Comparison of ENCODE assay signal across 10 mouse cellular contexts in the genomic region with DNA sequence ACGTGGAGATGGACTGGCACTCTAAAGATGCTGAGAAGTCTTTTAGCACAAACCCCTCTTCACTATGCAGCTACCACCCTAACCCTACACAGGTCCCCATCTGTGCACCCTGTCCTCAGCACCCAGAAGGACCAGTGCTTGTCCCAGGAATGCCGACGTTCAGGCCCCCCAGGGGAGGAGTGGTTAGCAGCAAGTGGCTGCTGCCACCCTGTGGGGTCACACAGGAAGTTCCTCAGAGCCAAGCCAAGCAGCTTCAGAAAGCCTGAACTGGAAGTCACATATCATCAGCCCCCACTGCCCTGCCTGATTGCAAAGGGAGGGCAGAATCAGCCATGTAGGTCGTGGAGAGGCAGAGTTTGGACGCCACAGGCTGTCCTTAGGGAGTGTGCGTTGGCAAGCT. TPM values are rescaled to one million over a fixed set of nuclear protein-coding genes. Genes with fewer than 3 reads are reported as not detected.
DNase-seq lines count a peak whose midpoint lies in the region; ATAC-seq and TF ChIP-seq lines count a peak whose summit lies in the region.
"Had no signal": no experiment of that assay in that cellular context is flagged by ENCODE, and none has a peak within 500 bp of the region (broad histone marks: within the 10 kb centered on the region; RNA-seq: fewer than 3 reads in every experiment).

No protein-coding gene starts in this region.

- no peak overlapping the region for H3K4me3 ChIP-seq in cerebellum, adult 2 months (replicated peaks; ENCODE audit: insufficient read depth, low read depth, low read length)
- no peak overlapping the region for H3K4me3 ChIP-seq in limb, embryonic 11.5 days (ENCODE audit: low read depth, low read length)
- no peak overlapping the region for H3K4me3 ChIP-seq in spleen, adult 2 months (ENCODE audit: extremely low read depth, insufficient read depth, insufficient read length)
- H3K4me3 ChIP-seq: hindbrain, embryonic 15.5 days; midbrain, embryonic 12.5 days had no signal

- DNase-seq in cerebellum, adult 2 months = peak; percentile 38 to 40
- DNase-seq in cerebellum, adult 8-10 months = no peak
- peak; percentile 45 for DNase-seq in ovary, postnatal 36 days (ENCODE audit: low spot score)
- DNase-seq in ovary, adult 18-20 months (ENCODE audit: low spot score) = no peak
- DNase-seq in embryo, embryonic 11 days = peak; percentile 29
- no peak for DNase-seq in limb, embryonic 11.5 days (ENCODE audit: low spot score)
- peak in 1 of 2 experiments; percentile 51 for DNase-seq in spleen, adult 2 months (ENCODE audit: low read depth in 1 of 2, low spot score in 2 of 2)

- 18% methylated on average over 6 of the region's 6 CpGs for WGBS in cerebellum, adult 2 months
- WGBS in limb, embryonic 11.5 days = 31% methylated on average over 6 of the region's 6 CpGs
- 29% methylated on average over 6 of the region's 6 CpGs for WGBS in spleen, adult 2 months

- no peaks in the 10 kb centered on the region for H3K36me3 ChIP-seq in limb, embryonic 11.5 days (ENCODE audit: control insufficient read depth, insufficient read depth, low read length)
- H3K36me3 ChIP-seq in spleen, adult 2 months (ENCODE audit: control insufficient read depth, insufficient read depth, low read length) = no peaks in the 10 kb centered on the region
- H3K36me3 ChIP-seq: hindbrain, embryonic 15.5 days; midbrain, embryonic 12.5 days had no signal

- 0 out of 2 replicates have a peak overlapping the region, but pooled peaks have one; percentile 14 for H3K9ac ChIP-seq in limb, embryonic 11.5 days (ENCODE audit: low read length)
- H3K9ac ChIP-seq: hindbrain, embryonic 15.5 days; midbrain, embryonic 12.5 days had no signal

- no peak for TF ChIP-seq POLR2A in cerebellum, adult 2 months (IDR thresholded peaks at IDR 0.05; ENCODE audit: borderline replicate concordance, insufficient read depth, low read length)
- TF ChIP-seq POLR2A in spleen, adult 2 months (IDR thresholded peaks at IDR 0.05; ENCODE audit: low read depth, low read length) = no peak

- H3K9me3 ChIP-seq in limb, embryonic 11.5 days (ENCODE audit: control insufficient read depth, low read length) = no peaks in the 10 kb centered on the region
- H3K9me3 ChIP-seq: hindbrain, embryonic 15.5 days; midbrain, embryonic 12.5 days had no signal

- no peak for ATAC-seq in limb, embryonic 11.5 days (ENCODE audit: insufficient number of reproducible peaks, low FRiP score, low TSS enrichment, low read depth)
- no peak for ATAC-seq in activated CD4-positive, CD25-positive, alpha-beta regulatory T cell, adult 4 months

- H3K4me1 ChIP-seq in cerebellum, adult 2 months (ENCODE audit: control insufficient read depth, insufficient read depth, low read length) = peaks cover 3% of the 10 kb centered on the region; the same call in 1 of the 2 replicates
- peaks cover 2% of the 10 kb centered on the region; the same call in 1 of the 2 replicates for H3K4me1 ChIP-seq in limb, embryonic 11.5 days (ENCODE audit: control insufficient read depth, insufficient read depth, low read length)
- peaks cover 18% of the 10 kb centered on the region; the same call in 1 of the 2 replicates for H3K4me1 ChIP-seq in spleen, adult 2 months (ENCODE audit: control insufficient read depth, insufficient read depth, insufficient read length)
- H3K4me1 ChIP-seq: hindbrain, embryonic 15.5 days; midbrain, embryonic 12.5 days had no signal

- no peaks in the 10 kb centered on the region for H3K27me3 ChIP-seq in cerebellum, adult 2 months (ENCODE audit: control insufficient read depth, insufficient read depth, low read length)
- H3K27me3 ChIP-seq in limb, embryonic 11.5 days (ENCODE audit: control insufficient read depth, insufficient read depth, low read length) = no peaks in the 10 kb centered on the region
- H3K27me3 ChIP-seq in spleen, adult 2 months (ENCODE audit: control insufficient read depth, insufficient read depth, low read length) = no peaks in the 10 kb centered on the region
- H3K27me3 ChIP-seq: hindbrain, embryonic 15.5 days; midbrain, embryonic 12.5 days had no signal

- no peak overlapping the region for H3K27ac ChIP-seq in cerebellum, adult 2 months (ENCODE audit: insufficient read depth, low read length)
- H3K27ac ChIP-seq in limb, embryonic 11.5 days (replicated peaks; ENCODE audit: low read depth, low read length) = no peak overlapping the region
- no peak overlapping the region for H3K27ac ChIP-seq in spleen, adult 2 months (ENCODE audit: insufficient read depth, low read length)
- H3K27ac ChIP-seq: hindbrain, embryonic 15.5 days; midbrain, embryonic 12.5 days had no signal

- H3K4me2 ChIP-seq in limb, embryonic 11.5 days (ENCODE audit: low read depth, severe bottlenecking) = no peak overlapping the region
- H3K4me2 ChIP-seq: hindbrain, embryonic 15.5 days; midbrain, embryonic 12.5 days had no signal

- peak; percentile 60 for TF ChIP-seq CTCF in cerebellum, adult 2 months (IDR thresholded peaks at IDR 0.05; ENCODE audit: borderline replicate concordance, insufficient read depth, low read depth, low read length)
- TF ChIP-seq CTCF in spleen, adult 2 months (IDR thresholded peaks at IDR 0.05; ENCODE audit: extremely low read depth, insufficient read depth, insufficient read length, insufficient replicate concordance) = peak; percentile 63; the same call in 1 of the 2 replicates

RNA-seq across cellular contexts. Expression of gene Blm, which starts 45.4 kb away (rescaled TPM):
- polyA plus RNA-seq in cerebellum, adult 2 months (2012; rRNA removed) = 5.4 and 6.4 TPM in 2 replicates
- 51.8 and 59.0 TPM in 2 replicates for polyA plus RNA-seq in limb, embryonic 11.5 days (2014; fragmentation: Nextera tagmentation; extraction: Ambion mirVana)
- polyA plus RNA-seq in spleen, adult 2 months (2012; rRNA removed) = 1.1 and 1.6 TPM in 2 replicates
- polyA plus RNA-seq in activated CD4-positive, CD25-positive, alpha-beta regulatory T cell, adult 4 months (2017; shearing (Covaris generic)) = 1 to 10 TPM; 7.6 to 8.5 TPM

Comparison
In these comparisons a context has a peak if more than half of its experiments do, and no peak if none do; other contexts are left out.
1. DNase-seq: peak in cerebellum, adult 2 months (2 of 2), ovary, postnatal 36 days (single experiment) and embryo, embryonic 11 days (single experiment); none in cerebellum, adult 8-10 months (single experiment), ovary, adult 18-20 months (single experiment) and limb, embryonic 11.5 days (single experiment).